Mouse (Mus musculus) liver, adult 2 months (tissue): ENCODE results near the gene Wnk2. TPM values are rescaled to one million over a fixed set of nuclear protein-coding genes. Genes with fewer than 3 reads are reported as not detected.

ENCODE experiments used
- DNase-seq: peaks from one replicate; pipeline ENCODE4 v3.0.0-alpha.2; 2011; ENCODE audit warnings: low read depth, low spot score; ENCODE audit errors: extremely low read depth
- H3K27ac ChIP-seq: fragments of 200-500 bp; replicated peaks from 2 replicates; pipeline ENCODE4 v1.5.1; 2012; ENCODE audit warnings: low read depth, mild to moderate bottlenecking, control low read depth, inconsistent platforms, low read length; ENCODE audit not compliant: insufficient read depth
- H3K27me3 ChIP-seq: fragments of 200-500 bp; 2 replicates; pipeline ENCODE4 v1.6.1; 2012; ENCODE audit warnings: mild to moderate bottlenecking, moderate library complexity, low read length, inconsistent platforms; ENCODE audit not compliant: control insufficient read depth, insufficient read depth
- H3K36me3 ChIP-seq: fragments of 200-500 bp; 2 replicates; pipeline ENCODE4 v1.6.1; 2012; ENCODE audit warnings: low read length, inconsistent platforms; ENCODE audit not compliant: control insufficient read depth, insufficient read depth
- H3K4me1 ChIP-seq: fragments of 200-500 bp; 2 replicates; pipeline ENCODE4 v1.6.1; 2011; ENCODE audit warnings: low read length; ENCODE audit not compliant: control insufficient read depth, insufficient read depth
- H3K4me3 ChIP-seq: fragments of 200-500 bp; 2 replicates; pipeline ENCODE4 v1.5.1; 2011; ENCODE audit warnings: low read depth, mild to moderate bottlenecking, control low read depth, low read length, moderate library complexity; ENCODE audit not compliant: insufficient read depth
- H3K79me2 ChIP-seq: fragments of 200-500 bp; 2 replicates; pipeline ENCODE4 v1.6.1; 2012; ENCODE audit warnings: inconsistent platforms, mild to moderate bottlenecking, low read length, moderate library complexity; ENCODE audit not compliant: control insufficient read depth, insufficient read depth
- H3K9ac ChIP-seq: fragments of 200-500 bp; 2 replicates; pipeline ENCODE4 v1.6.1; 2012; ENCODE audit warnings: low read depth, mild to moderate bottlenecking, control low read depth, inconsistent platforms, low read length
- CTCF ChIP-seq: fragments of 200-500 bp; IDR thresholded peaks from 2 replicates; pipeline ENCODE4 v1.5.1; 2011; ENCODE audit warnings: low read depth, low read length, control low read depth
- POLR2A ChIP-seq: fragments of 200-500 bp; IDR thresholded peaks from 2 replicates; pipeline ENCODE4 v1.6.1; 2011; ENCODE audit warnings: low read length, control low read depth; ENCODE audit not compliant: insufficient read depth; ENCODE audit errors: extremely low read depth
- WGBS: fragments of 180-500 bp; shearing (Covaris S2); methylation state at CpG from one replicate; pipeline ENCODE4 v1.1.7; 2018; 5-methylcytosine and 5-hydroxymethylcytosine counted together
- polyA plus RNA-seq: library from polyadenylated mRNA; depleted of rRNA; stranded (reverse); fragments of >200 nt; gene quantifications from 2 replicates; pipeline ENCODE4 v1.2.3, GENCODE M21; 2012
- total RNA-seq: library from RNA; depleted of rRNA; stranded (reverse); fragments of >200 nt; gene quantifications from 2 replicates; pipeline ENCODE4 v1.2.3, GENCODE M21; 2014

The Wnk2 gene
- total and polyA plus RNA-seq, 2 experiments, result 0.09 to 0.15 TPM

DNA sequence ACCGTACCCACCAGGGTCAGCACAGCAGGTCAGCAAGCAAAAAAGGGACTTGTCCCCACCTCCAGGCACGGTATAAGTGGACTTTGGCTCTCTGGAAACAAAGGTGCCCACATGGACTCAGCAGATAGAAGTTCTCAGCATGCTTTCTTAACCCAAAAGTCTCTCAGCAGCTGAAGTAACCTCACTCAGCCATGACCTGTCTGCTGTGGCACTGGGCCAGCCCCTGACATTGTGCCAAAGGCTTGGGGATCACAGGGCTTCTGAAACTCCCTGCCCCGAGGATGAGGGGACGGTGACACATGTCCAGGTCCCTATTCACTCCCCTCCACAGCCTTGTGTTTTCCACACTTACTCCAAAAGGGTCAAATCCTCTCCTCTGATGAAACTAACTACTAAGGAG, 14.7 kb downstream of the Wnk2 start:
- Histone ChIP-seq H3K79me2 (no peaks in the 10 kb centered on the region), H3K9ac (no peak overlapping the region), H3K4me1 (no peaks in the 10 kb centered on the region), H3K27ac (no peak overlapping the region), H3K4me3 (no peak overlapping the region), H3K36me3 (no peaks in the 10 kb centered on the region), H3K27me3 (no peaks in the 10 kb centered on the region)
- TF ChIP-seq CTCF (no peak), POLR2A (no peak)
- 29% methylated on average over 4 of the region's 4 CpGs for WGBS
- no peak for DNase-seq

DNA sequence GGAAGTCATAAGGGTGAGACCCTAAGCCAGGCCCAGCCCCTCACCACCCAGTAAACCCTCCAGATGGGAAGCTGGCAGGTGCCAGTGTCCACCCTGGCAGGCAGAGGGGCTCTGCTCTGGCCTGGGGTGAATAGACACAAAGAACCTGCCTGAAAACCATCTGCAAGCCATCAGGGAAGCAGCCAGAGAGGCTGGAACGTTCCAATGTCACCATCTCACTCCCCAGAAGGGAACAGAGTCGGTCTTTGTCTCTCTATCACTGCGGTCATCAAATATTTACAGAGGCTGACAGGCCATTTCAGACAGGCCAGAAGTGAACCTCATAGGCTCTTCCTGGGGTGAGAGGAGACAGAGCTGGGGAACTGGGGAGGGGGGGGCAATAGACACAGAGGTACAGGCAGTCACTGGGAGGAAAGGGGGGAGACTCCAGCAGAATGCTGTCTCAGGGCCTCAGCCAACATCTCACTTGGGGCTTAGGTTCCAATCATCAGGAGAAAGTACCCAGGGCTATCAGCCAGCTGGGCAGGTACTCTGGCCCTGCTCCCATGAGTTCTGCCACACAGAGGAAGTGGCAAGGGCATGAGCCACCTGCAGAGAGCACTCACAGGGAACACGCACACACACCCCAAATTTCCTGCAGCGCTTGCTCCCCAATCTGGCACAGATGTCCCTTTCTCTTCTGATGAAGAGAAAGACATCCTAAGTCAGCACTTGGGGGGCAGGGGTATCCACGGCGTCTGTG, 15.7 kb downstream of the Wnk2 start:
- Histone ChIP-seq H3K36me3 (no peaks in the 10 kb centered on the region), H3K4me3 (no peak overlapping the region), H3K4me1 (no peaks in the 10 kb centered on the region), H3K79me2 (no peaks in the 10 kb centered on the region), H3K9ac (no peak overlapping the region), H3K27me3 (no peaks in the 10 kb centered on the region), H3K27ac (no peak overlapping the region)
- TF ChIP-seq POLR2A, result no peak
- TF ChIP-seq CTCF, result no peak
- DNase-seq, result no peak
- WGBS, result 36% methylated on average over 7 of the region's 7 CpGs

DNA sequence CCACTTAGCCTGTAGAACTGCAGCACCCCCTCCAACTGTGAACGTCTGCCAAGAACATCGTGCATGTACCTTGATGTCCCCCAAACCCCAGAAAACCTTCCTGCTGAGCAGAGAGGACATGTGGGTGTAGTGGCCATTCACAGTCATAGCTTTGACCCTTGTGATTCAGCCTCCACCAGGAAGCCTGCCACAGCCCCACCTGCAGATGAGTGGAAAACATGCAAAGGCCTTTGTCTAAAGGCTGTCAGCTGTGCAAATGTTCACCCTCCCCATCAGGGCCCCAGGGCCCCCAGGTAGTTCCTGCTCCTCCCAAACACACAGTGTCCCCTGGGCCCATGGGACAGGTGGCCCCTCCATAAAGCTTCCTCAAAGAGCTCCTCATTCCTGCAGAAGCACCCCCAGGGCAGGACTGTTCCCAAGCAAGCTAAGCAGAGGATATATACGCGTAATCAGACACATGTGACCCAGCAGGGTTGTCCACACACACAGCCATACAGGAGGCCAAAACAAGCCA, 16.4 kb downstream of the Wnk2 start:
- TF ChIP-seq CTCF (no peak), POLR2A (no peak)
- no peak overlapping the region for H3K4me3 ChIP-seq
- DNase-seq, result no peak
- no peaks in the 10 kb centered on the region for H3K4me1 ChIP-seq
- no peaks in the 10 kb centered on the region for H3K27me3 ChIP-seq
- no peak overlapping the region for H3K27ac ChIP-seq
- no peaks in the 10 kb centered on the region for H3K79me2 ChIP-seq
- WGBS, result 84% methylated on average over 4 of the region's 4 CpGs
- no peaks in the 10 kb centered on the region for H3K36me3 ChIP-seq
- H3K9ac ChIP-seq, result no peak overlapping the region

DNA sequence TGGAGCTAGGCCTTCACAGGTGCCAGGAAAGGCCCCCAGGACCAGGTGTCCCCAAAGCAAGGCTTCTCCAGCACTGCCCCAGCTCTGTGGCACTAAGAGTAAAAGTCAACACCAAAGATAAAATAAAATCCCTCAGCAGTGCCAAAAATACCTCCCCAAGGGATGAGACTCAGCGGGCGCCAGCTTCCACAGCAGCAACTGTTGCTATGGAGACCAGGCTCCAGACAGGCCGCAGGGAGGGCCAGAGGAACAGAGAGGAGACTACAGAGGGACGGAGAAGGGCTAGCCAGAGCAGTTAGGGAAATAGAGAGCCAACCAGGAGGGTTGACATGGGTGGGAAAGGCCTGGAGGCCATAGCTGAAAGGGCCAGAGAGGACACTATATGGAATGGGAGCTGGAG, 18.0 kb downstream of the Wnk2 start:
- Histone ChIP-seq H3K79me2 (no peaks in the 10 kb centered on the region), H3K36me3 (no peaks in the 10 kb centered on the region), H3K4me3 (no peak overlapping the region), H3K4me1 (no peaks in the 10 kb centered on the region), H3K9ac (no peak overlapping the region), H3K27ac (no peak overlapping the region), H3K27me3 (no peaks in the 10 kb centered on the region)
- WGBS, result 75% methylated on average over 4 of the region's 4 CpGs
- DNase-seq, result no peak
- TF ChIP-seq POLR2A, result no peak
- no peak for TF ChIP-seq CTCF

DNA sequence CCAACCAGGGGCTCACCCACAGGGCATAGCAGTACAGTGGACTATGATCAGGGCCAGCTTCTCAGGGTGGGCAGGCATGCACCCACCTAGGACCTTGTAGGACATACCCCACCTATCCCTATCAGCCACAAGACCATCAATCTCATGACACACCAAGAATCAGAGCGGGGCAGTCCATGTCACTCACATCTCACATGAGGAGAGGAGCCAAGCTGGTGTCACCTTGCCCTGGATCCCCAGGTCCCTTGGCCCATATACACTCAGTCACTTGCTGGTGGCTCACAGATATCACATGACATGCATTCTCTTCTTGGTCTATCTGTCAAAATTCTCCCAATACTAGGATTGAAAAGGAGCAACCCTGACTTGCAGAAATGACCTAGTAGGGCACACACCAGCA, 18.7 kb downstream of the Wnk2 start:
- WGBS, result 95% methylated on average over 1 of the region's 1 CpGs
- Histone ChIP-seq H3K79me2 (no peaks in the 10 kb centered on the region), H3K9ac (no peak overlapping the region), H3K36me3 (no peaks in the 10 kb centered on the region), H3K4me1 (no peaks in the 10 kb centered on the region), H3K4me3 (no peak overlapping the region), H3K27me3 (no peaks in the 10 kb centered on the region), H3K27ac (no peak overlapping the region)
- no peak for TF ChIP-seq CTCF
- no peak for TF ChIP-seq POLR2A
- DNase-seq, result no peak
